Mouse (Mus musculus): Measurements from ENCODE around the gene Kiz.

DNA sequence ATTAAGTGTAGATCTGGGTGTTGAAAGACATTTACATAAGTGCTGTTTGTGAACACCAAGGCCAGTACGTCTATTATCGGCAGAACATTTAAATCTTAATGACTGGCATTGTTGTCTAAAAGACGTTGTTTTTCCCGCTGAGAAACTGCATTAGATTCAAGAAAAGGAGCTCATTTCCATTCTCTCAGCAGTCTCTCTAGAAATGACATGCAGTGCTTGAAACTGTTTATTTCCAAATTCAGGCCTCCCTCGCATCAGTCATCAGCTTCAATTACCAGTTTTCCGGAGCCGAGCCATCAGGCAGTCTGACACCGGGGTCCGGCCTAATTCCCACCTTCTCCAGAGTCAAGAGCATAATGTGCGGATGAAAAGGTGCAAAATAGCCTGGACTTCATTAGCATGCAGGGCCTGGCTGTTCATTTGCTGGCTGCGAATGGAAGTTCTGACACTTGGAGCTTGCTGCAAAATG is 32.1 kb upstream of the Kiz start:
- TF ChIP-seq CTCF (IDR thresholded peaks at IDR 0.05; ENCODE audit: low read depth) (no peak), EP300 (optimal IDR thresholded peaks at IDR 0.05) (no peak)

Data from stomach, postnatal 0 days (tissue).